In the genomic region with DNA sequence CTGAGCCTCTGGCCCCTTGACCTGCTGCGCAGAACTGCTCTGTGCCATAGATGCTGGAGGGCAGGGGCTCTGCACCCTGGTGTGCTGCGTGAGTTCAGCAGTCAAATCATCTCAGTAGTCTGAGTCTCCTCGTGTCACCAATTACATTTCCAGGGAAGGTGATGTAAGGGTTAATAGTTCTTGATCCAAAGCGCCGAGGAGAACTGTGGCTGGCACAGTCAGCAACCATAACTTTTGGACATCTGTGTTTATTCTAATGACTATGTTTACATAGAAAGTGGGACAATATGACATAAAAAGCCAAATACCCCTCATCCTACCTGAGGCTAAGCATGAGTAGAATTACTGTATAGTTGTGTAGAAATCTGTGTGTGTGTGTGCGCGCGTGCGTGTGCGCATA, we compare ENCODE assay signal across 14 mouse cellular contexts. TPM values are rescaled to one million over a fixed set of nuclear protein-coding genes. Genes with fewer than 3 reads are reported as not detected.
DNase-seq lines count a peak whose midpoint lies in the region; ATAC-seq lines count a peak whose summit lies in the region.
"Had no signal": no experiment of that assay in that cellular context is flagged by ENCODE, and none has a peak within 500 bp of the region (broad histone marks: within the 10 kb centered on the region; RNA-seq: fewer than 3 reads in every experiment).

No protein-coding gene starts in this region.

- no peaks in the 10 kb centered on the region for H3K9me3 ChIP-seq in neural tube, embryonic 12.5 days
- H3K9me3 ChIP-seq in hindbrain, embryonic 12.5 days (replicated peaks), result no peaks in the 10 kb centered on the region
- no peaks in the 10 kb centered on the region for H3K9me3 ChIP-seq in midbrain, embryonic 16.5 days (replicated peaks; ENCODE audit: control insufficient read depth, low read length, poor library complexity, severe bottlenecking)
- H3K9me3 ChIP-seq: heart, embryonic 13.5 days; limb, embryonic 15.5 days had no signal

- H3K4me3 ChIP-seq in neural tube, embryonic 12.5 days, result no peak overlapping the region
- H3K4me3 ChIP-seq in hindbrain, embryonic 12.5 days, result no peak overlapping the region
- no peak overlapping the region for H3K4me3 ChIP-seq in midbrain, embryonic 16.5 days (ENCODE audit: low read depth, low read length)
- H3K4me3 ChIP-seq: heart, embryonic 13.5 days; limb, embryonic 15.5 days had no signal

- H3K27me3 ChIP-seq in neural tube, embryonic 12.5 days (replicated peaks), result 0 out of 2 replicates have a peak, but pooled peaks cover 4% of the 10 kb centered on the region
- H3K27me3 ChIP-seq in hindbrain, embryonic 12.5 days, result no peaks in the 10 kb centered on the region
- no peaks in the 10 kb centered on the region for H3K27me3 ChIP-seq in midbrain, embryonic 16.5 days (ENCODE audit: control insufficient read depth, insufficient read depth, low read depth, low read length)
- H3K27me3 ChIP-seq: limb, embryonic 15.5 days had no signal

- no peak overlapping the region for H3K27ac ChIP-seq in neural tube, embryonic 12.5 days
- peak overlapping the region; percentile 71 for H3K27ac ChIP-seq in hindbrain, embryonic 12.5 days
- no peak overlapping the region for H3K27ac ChIP-seq in midbrain, embryonic 16.5 days (ENCODE audit: low read length)
- H3K27ac ChIP-seq: heart, embryonic 13.5 days; limb, embryonic 15.5 days had no signal

- peak overlapping the region; percentile 36; the same call in 1 of the 2 replicates for H3K4me2 ChIP-seq in neural tube, embryonic 12.5 days (replicated peaks)
- peak overlapping the region; percentile 25 for H3K4me2 ChIP-seq in hindbrain, embryonic 12.5 days (replicated peaks)
- H3K4me2 ChIP-seq in midbrain, embryonic 16.5 days (ENCODE audit: low read length), result peak overlapping the region; percentile 27; the same call in 1 of the 2 replicates
- H3K4me2 ChIP-seq: heart, embryonic 13.5 days; limb, embryonic 15.5 days had no signal

- peaks cover 49% of the 10 kb centered on the region for H3K4me1 ChIP-seq in neural tube, embryonic 12.5 days
- peaks cover 44% of the 10 kb centered on the region for H3K4me1 ChIP-seq in hindbrain, embryonic 12.5 days
- peaks cover 42% of the 10 kb centered on the region for H3K4me1 ChIP-seq in midbrain, embryonic 16.5 days (ENCODE audit: control insufficient read depth, insufficient read depth, low read length)

- no peak for DNase-seq in neural tube, embryonic 10.5 days (ENCODE audit: extremely low spot score, low spot score)
- no peak for DNase-seq in spleen, adult 18-20 months
- DNase-seq in kidney, postnatal 14 days, result no peak
- DNase-seq: embryo, embryonic 11 days; heart, postnatal 36 days; layer of hippocampus, postnatal 36 days; lung, postnatal 14 days had no signal

- ATAC-seq in neural tube, embryonic 12.5 days (ENCODE audit: low FRiP score, low read depth), result no peak
- ATAC-seq in hindbrain, embryonic 12.5 days (ENCODE audit: low FRiP score), result no peak
- no peak for ATAC-seq in midbrain, embryonic 16.5 days
- ATAC-seq in megakaryocyte, adult 5-6 weeks (ENCODE audit: poor library complexity, severe bottlenecking), result no peak
- ATAC-seq: intestine, postnatal 0 days had no signal

- H3K9ac ChIP-seq in neural tube, embryonic 12.5 days, result no peak overlapping the region
- 0 out of 2 replicates have a peak overlapping the region, but pooled peaks have one; percentile 32 for H3K9ac ChIP-seq in hindbrain, embryonic 12.5 days
- peak overlapping the region; percentile 42; the same call in 1 of the 2 replicates for H3K9ac ChIP-seq in midbrain, embryonic 16.5 days (ENCODE audit: low read depth, low read length)
- H3K9ac ChIP-seq: heart, embryonic 13.5 days; limb, embryonic 15.5 days had no signal

- WGBS in neural tube, embryonic 12.5 days, result 68% methylated on average over 10 of the region's 10 CpGs
- WGBS in hindbrain, embryonic 12.5 days, result 67% methylated on average over 10 of the region's 10 CpGs
- 68% methylated on average over 10 of the region's 10 CpGs for WGBS in midbrain, embryonic 16.5 days

- no peaks in the 10 kb centered on the region; the same call in 1 of the 2 replicates for H3K36me3 ChIP-seq in neural tube, embryonic 12.5 days
- no peaks in the 10 kb centered on the region for H3K36me3 ChIP-seq in hindbrain, embryonic 12.5 days
- H3K36me3 ChIP-seq in midbrain, embryonic 16.5 days (ENCODE audit: control insufficient read depth, insufficient read depth, low read length), result no peaks in the 10 kb centered on the region

RNA-seq across cellular contexts. Expression of gene Trim62, which starts 3.6 kb away (rescaled TPM):
- polyA plus RNA-seq in neural tube, embryonic 12.5 days (2016; fragmentation: Nextera tagmentation; extraction: Ambion mirVana), result 25.2 and 30.6 TPM in 2 replicates
- polyA plus RNA-seq in hindbrain, embryonic 12.5 days (2016; fragmentation: Nextera tagmentation; extraction: Ambion mirVana), result 21.5 and 24.9 TPM in 2 replicates
- 17.6 and 18.5 TPM in 2 replicates for polyA plus RNA-seq in midbrain, embryonic 16.5 days (2015; fragmentation: Nextera tagmentation; extraction: Ambion mirVana)
- 2.0 and 2.1 TPM in 2 replicates for total RNA-seq in megakaryocyte, adult 5-6 weeks (2015)
- total RNA-seq in megakaryocyte, adult 5-6 weeks (2017), result 0.81 and 0.84 TPM in 2 replicates
